Mouse (Mus musculus) E14TG2a.4 (cell line): ENCODE results near the gene Klc1.

Source experiments
- H3K27me3 ChIP-seq: 2 replicates; pipeline ENCODE4 v1.6.1; 2014; ENCODE audit warnings: low read length, control low read depth; ENCODE audit not compliant: insufficient read depth
- H3K36me3 ChIP-seq: 2 replicates; pipeline ENCODE4 v1.6.1; 2014; ENCODE audit warnings: low read length, control low read depth; ENCODE audit not compliant: insufficient read depth
- H3K4me1 ChIP-seq: replicated peaks from 2 replicates; pipeline ENCODE4 v1.6.1; 2014; ENCODE audit warnings: low read depth, low read length, control low read depth
- H3K4me3 ChIP-seq: replicated peaks from 2 replicates; pipeline ENCODE4 v1.5.1; 2014; ENCODE audit warnings: mild to moderate bottlenecking, low read length
- H3K9me3 ChIP-seq: 2 replicates; pipeline ENCODE4 v1.6.1; 2014; ENCODE audit warnings: low read length, control low read depth
- CTCF ChIP-seq: conservative IDR thresholded peaks from 2 replicates; pipeline ENCODE4 v1.5.1; 2014; ENCODE audit warnings: low read length
- NANOG ChIP-seq: IDR thresholded peaks from 2 replicates; pipeline ENCODE4 v1.6.1; 2014; ENCODE audit warnings: borderline replicate concordance, low read length, mixed read lengths
- POU5F1 ChIP-seq: IDR thresholded peaks from 2 replicates; pipeline ENCODE4 v1.6.1; 2014; ENCODE audit warnings: low read length, borderline replicate concordance

Klc1 gene

GRCm38 (mm10) chr12:111794526-111795179 lies 36.0 kb downstream of the Klc1 start:
- Histone ChIP-seq H3K4me3 (peak overlapping the region; percentile 20; the same call in 1 of the 2 replicates), H3K27me3 (no peaks in the 10 kb centered on the region), H3K9me3 (no peaks in the 10 kb centered on the region), H3K4me1 (peaks cover 60% of the 10 kb centered on the region), H3K36me3 (peaks cover 89% of the 10 kb centered on the region)
- TF ChIP-seq POU5F1, result no peak
- TF ChIP-seq CTCF, result no peak
- no peak for TF ChIP-seq NANOG

GRCm38 (mm10) chr12:111795180-111795895 lies 36.7 kb downstream of the Klc1 start:
- peak overlapping the region; percentile 60 for H3K4me3 ChIP-seq
- H3K9me3 ChIP-seq, result no peaks in the 10 kb centered on the region
- H3K36me3 ChIP-seq, result peaks cover 87% of the 10 kb centered on the region
- no peak for TF ChIP-seq POU5F1
- H3K4me1 ChIP-seq, result peaks cover 58% of the 10 kb centered on the region
- H3K27me3 ChIP-seq, result no peaks in the 10 kb centered on the region

- Histone ChIP-seq H3K36me3 (peaks cover 87% of the 10 kb centered on the region), H3K27me3 (no peaks in the 10 kb centered on the region), H3K4me1 (peaks cover 57% of the 10 kb centered on the region), H3K9me3 (no peaks in the 10 kb centered on the region), H3K4me3 (peak overlapping the region; percentile 35)
- TF ChIP-seq CTCF (no peak), POU5F1 (no peak), NANOG (no peak)
Measured at GRCm38 (mm10) chr12:111797251-111797650, 38.6 kb downstream of the Klc1 start.

GRCm38 (mm10) chr12:111798493-111798892 lies 39.8 kb downstream of the Klc1 start:
- TF ChIP-seq CTCF (no peak), POU5F1 (no peak), NANOG (no peak)
- Histone ChIP-seq H3K4me3 (no peak overlapping the region), H3K4me1 (peaks cover 56% of the 10 kb centered on the region), H3K27me3 (no peaks in the 10 kb centered on the region), H3K36me3 (peaks cover 88% of the 10 kb centered on the region), H3K9me3 (no peaks in the 10 kb centered on the region)

- Histone ChIP-seq H3K4me3 (no peak overlapping the region), H3K4me1 (peaks cover 42% of the 10 kb centered on the region), H3K27me3 (no peaks in the 10 kb centered on the region), H3K9me3 (no peaks in the 10 kb centered on the region), H3K36me3 (peaks cover 93% of the 10 kb centered on the region)
- TF ChIP-seq POU5F1, result no peak
Measured at GRCm38 (mm10) chr12:111800459-111801183, 42.0 kb downstream of the Klc1 start.

- TF ChIP-seq POU5F1, result no peak
- no peak for TF ChIP-seq NANOG
- no peak for TF ChIP-seq CTCF
- peaks cover 39% of the 10 kb centered on the region for H3K4me1 ChIP-seq
- no peak overlapping the region for H3K4me3 ChIP-seq
- H3K9me3 ChIP-seq, result no peaks in the 10 kb centered on the region
- no peaks in the 10 kb centered on the region for H3K27me3 ChIP-seq
- peaks cover 97% of the 10 kb centered on the region for H3K36me3 ChIP-seq
Measured at GRCm38 (mm10) chr12:111803538-111803937, 44.9 kb downstream of the Klc1 start.

- TF ChIP-seq NANOG, result no peak
- TF ChIP-seq CTCF, result no peak
- TF ChIP-seq POU5F1, result no peak
- H3K4me3 ChIP-seq, result no peak overlapping the region
- H3K36me3 ChIP-seq, result peaks cover 82% of the 10 kb centered on the region
- H3K9me3 ChIP-seq, result no peaks in the 10 kb centered on the region
- H3K4me1 ChIP-seq, result peaks cover 60% of the 10 kb centered on the region
- H3K27me3 ChIP-seq, result no peaks in the 10 kb centered on the region; the same call in 1 of the 2 replicates
Measured at GRCm38 (mm10) chr12:111808775-111809174, 50.1 kb downstream of the Klc1 start.

- TF ChIP-seq CTCF (no peak), POU5F1 (no peak), NANOG (no peak)
- 0 out of 2 replicates have a peak overlapping the region, but pooled peaks have one; percentile 26 for H3K4me3 ChIP-seq
- no peaks in the 10 kb centered on the region for H3K9me3 ChIP-seq
- H3K4me1 ChIP-seq, result peaks cover 62% of the 10 kb centered on the region
- peaks cover 72% of the 10 kb centered on the region for H3K36me3 ChIP-seq
- no peaks in the 10 kb centered on the region; the same call in 1 of the 2 replicates for H3K27me3 ChIP-seq
Measured at GRCm38 (mm10) chr12:111809762-111810161, 51.1 kb downstream of the Klc1 start.
